Mouse (Mus musculus): ENCODE measurements around the gene Exosc7.

DNA sequence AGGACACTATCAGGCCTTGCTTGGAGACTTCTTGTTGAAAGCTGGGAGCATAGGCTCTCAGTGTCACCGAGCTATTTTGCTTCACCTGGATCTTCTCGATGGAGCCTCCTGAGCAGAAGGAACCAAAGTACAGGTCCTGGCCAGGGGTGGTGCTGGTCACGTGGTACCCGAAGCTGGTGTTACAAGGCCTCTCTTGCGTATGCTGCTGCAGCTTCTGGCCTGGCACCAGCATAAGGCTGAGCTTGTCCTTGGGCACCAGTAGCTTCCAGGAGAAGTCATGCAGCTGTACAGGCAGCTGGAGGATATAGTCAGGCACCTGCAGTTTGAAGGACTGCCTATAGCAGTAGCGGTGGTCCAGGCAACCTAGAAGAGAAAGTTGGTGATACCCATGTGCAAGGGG is 67.0 kb downstream of the Exosc7 start:
- no peak for TF ChIP-seq CTCF (IDR thresholded peaks at IDR 0.05; ENCODE audit: control insufficient read depth, insufficient read depth, low read length)
- TF ChIP-seq POLR2A (IDR thresholded peaks at IDR 0.05; ENCODE audit: borderline replicate concordance, control insufficient read depth, low read depth, low read length): no peak
